ENCODE assay signal across 11 mouse cellular contexts in the genomic region with DNA sequence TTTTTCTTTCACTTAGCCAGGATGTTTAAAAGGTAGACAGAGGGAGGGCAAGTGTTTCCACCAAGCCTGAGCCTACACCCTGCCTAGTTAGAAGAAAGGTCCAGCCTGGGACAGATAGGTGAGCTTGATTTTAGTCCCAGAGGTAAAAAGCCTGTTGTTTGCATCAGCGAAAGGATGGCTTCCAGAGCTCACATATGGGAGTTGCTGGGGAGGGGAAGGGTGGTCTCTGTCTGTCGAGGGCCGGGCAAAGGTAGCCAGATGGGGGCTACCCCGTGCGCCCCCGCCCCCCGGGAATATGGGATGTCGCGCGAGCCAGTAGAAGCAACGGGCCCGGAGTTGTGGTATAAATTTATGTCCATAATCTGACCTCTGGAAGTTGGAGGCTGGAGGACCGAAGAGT. TPM values are rescaled to one million over a fixed set of nuclear protein-coding genes. Genes with fewer than 3 reads are reported as not detected.
DNase-seq lines count a peak whose midpoint lies in the region; ATAC-seq lines count a peak whose summit lies in the region.
"Had no signal": no experiment of that assay in that cellular context is flagged by ENCODE, and none has a peak within 500 bp of the region (broad histone marks: within the 10 kb centered on the region; RNA-seq: fewer than 3 reads in every experiment).

No protein-coding gene starts in this region.

- peak overlapping the region; percentile 69 for H3K4me2 ChIP-seq in heart, embryonic 15.5 days
- peak overlapping the region; percentile 52 for H3K4me2 ChIP-seq in embryonic facial prominence, embryonic 14.5 days (ENCODE audit: low read depth, low read length)
- peak overlapping the region; percentile 65 for H3K4me2 ChIP-seq in intestine, embryonic 14.5 days (ENCODE audit: low read length)

- H3K36me3 ChIP-seq in heart, embryonic 15.5 days: no peaks in the 10 kb centered on the region
- H3K36me3 ChIP-seq in embryonic facial prominence, embryonic 14.5 days (ENCODE audit: control insufficient read depth, insufficient read depth, low read length): no peaks in the 10 kb centered on the region
- H3K36me3 ChIP-seq in intestine, embryonic 14.5 days (ENCODE audit: control insufficient read depth, insufficient read depth, low read length): no peaks in the 10 kb centered on the region; the same call in 1 of the 2 replicates

- no peak overlapping the region for H3K9ac ChIP-seq in heart, embryonic 15.5 days
- H3K9ac ChIP-seq in embryonic facial prominence, embryonic 14.5 days (ENCODE audit: low read depth, low read length): no peak overlapping the region
- H3K9ac ChIP-seq in intestine, embryonic 14.5 days (ENCODE audit: low read length): peak overlapping the region; percentile 48; the same call in 1 of the 2 replicates
- H3K9ac ChIP-seq: liver, embryonic 14.5 days had no signal

- H3K27me3 ChIP-seq in heart, embryonic 15.5 days: peaks cover 88% of the 10 kb centered on the region
- peaks cover 93% of the 10 kb centered on the region for H3K27me3 ChIP-seq in embryonic facial prominence, embryonic 14.5 days (replicated peaks; ENCODE audit: control insufficient read depth, insufficient read depth, low read length)
- peaks cover 39% of the 10 kb centered on the region for H3K27me3 ChIP-seq in intestine, embryonic 14.5 days (replicated peaks; ENCODE audit: control insufficient read depth, insufficient read depth, low read length)

- no peak overlapping the region for H3K27ac ChIP-seq in heart, embryonic 15.5 days
- no peak overlapping the region for H3K27ac ChIP-seq in embryonic facial prominence, embryonic 14.5 days (replicated peaks; ENCODE audit: low read depth, low read length)
- H3K27ac ChIP-seq in intestine, embryonic 14.5 days (ENCODE audit: low read depth): no peak overlapping the region
- H3K27ac ChIP-seq: liver, embryonic 14.5 days had no signal

- WGBS in heart, embryonic 15.5 days: 8% methylated on average over 13 of the region's 13 CpGs
- 7% methylated on average over 13 of the region's 13 CpGs for WGBS in embryonic facial prominence, embryonic 14.5 days
- 2% methylated on average over 13 of the region's 13 CpGs for WGBS in intestine, embryonic 14.5 days

- DNase-seq in heart, adult 9 months (ENCODE audit: low spot score in 2 of 2): no peak
- no peak for DNase-seq in embryonic facial prominence, embryonic 14.5 days (ENCODE audit: low spot score)
- DNase-seq in intestine, embryonic 14.5 days (ENCODE audit: low spot score): no peak
- peak; percentile 47 for DNase-seq in neural tube, embryonic 10.5 days (ENCODE audit: extremely low spot score, low spot score)
- no peak for DNase-seq in cerebellum, adult 11 months
- no peak for DNase-seq in cerebellum, adult 8-10 months
- DNase-seq in urinary bladder, postnatal 25 days (ENCODE audit: low spot score): no peak
- DNase-seq: kidney, postnatal 10 days had no signal

- peak overlapping the region; percentile 40 for H3K4me3 ChIP-seq in heart, embryonic 15.5 days
- H3K4me3 ChIP-seq in embryonic facial prominence, embryonic 14.5 days (ENCODE audit: low read depth, low read length): peak overlapping the region; percentile 29
- peak overlapping the region; percentile 75 for H3K4me3 ChIP-seq in intestine, embryonic 14.5 days (ENCODE audit: low read depth, low read length)

- peaks cover 38% of the 10 kb centered on the region for H3K4me1 ChIP-seq in heart, embryonic 15.5 days (replicated peaks)
- peaks cover 6% of the 10 kb centered on the region; the same call in 1 of the 2 replicates for H3K4me1 ChIP-seq in embryonic facial prominence, embryonic 14.5 days (ENCODE audit: control insufficient read depth, insufficient read depth, low read length)
- peaks cover 15% of the 10 kb centered on the region for H3K4me1 ChIP-seq in intestine, embryonic 14.5 days (replicated peaks; ENCODE audit: control insufficient read depth, insufficient read depth, low read length)

- no peak for ATAC-seq in heart, embryonic 15.5 days (replicated peaks; ENCODE audit: insufficient number of reproducible peaks, insufficient read depth, low FRiP score, low read depth)
- no peak for ATAC-seq in embryonic facial prominence, embryonic 14.5 days (ENCODE audit: low read depth)
- no peak for ATAC-seq in intestine, embryonic 14.5 days (replicated peaks; ENCODE audit: low FRiP score, low TSS enrichment, low read depth)
- ATAC-seq: CD4-positive, CD25-positive, alpha-beta regulatory T cell, adult 4 months had no signal

- no peaks in the 10 kb centered on the region for H3K9me3 ChIP-seq in heart, embryonic 15.5 days (replicated peaks)
- H3K9me3 ChIP-seq in embryonic facial prominence, embryonic 14.5 days (ENCODE audit: control insufficient read depth, low read length): no peaks in the 10 kb centered on the region
- H3K9me3 ChIP-seq in intestine, embryonic 14.5 days (ENCODE audit: control insufficient read depth, low read length): no peaks in the 10 kb centered on the region

RNA-seq across cellular contexts. Expression of gene Gdnf, which starts 4.3 kb away (rescaled TPM):
- polyA plus RNA-seq in heart, embryonic 15.5 days (2015; fragmentation: Nextera tagmentation; extraction: Ambion mirVana): 0.16 and 0.21 TPM in 2 replicates
- 0.89 and 1.2 TPM in 2 replicates for polyA plus RNA-seq in embryonic facial prominence, embryonic 14.5 days (2014; fragmentation: Nextera tagmentation; extraction: Ambion mirVana)
- polyA plus RNA-seq in intestine, embryonic 14.5 days (2014; fragmentation: Nextera tagmentation; extraction: Ambion mirVana): 4.3 and 5.7 TPM in 2 replicates
- polyA plus RNA-seq: CD4-positive, CD25-positive, alpha-beta regulatory T cell, adult 4 months had no signal
